Mouse (Mus musculus): ENCODE results near the gene Gm43518.

Gm43518 gene

DNA sequence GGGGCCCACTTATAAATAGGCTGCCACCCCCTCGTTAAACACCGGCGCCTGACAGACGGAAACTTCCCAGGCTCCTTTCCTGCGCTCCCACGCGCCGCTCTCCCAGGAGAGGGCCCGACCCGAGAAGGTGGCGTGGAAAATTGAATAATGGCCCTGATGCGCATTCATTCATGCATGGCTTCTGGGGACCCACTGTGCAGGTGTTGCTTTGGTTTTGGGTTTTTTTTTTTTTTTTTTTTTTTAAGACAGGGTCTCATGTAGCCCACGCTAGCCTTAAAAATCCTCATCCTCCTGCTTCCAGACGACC lies 46.9 kb downstream of the Gm43518 start:
- in situ Hi-C loops (cut with MboI; ENCODE audit: unreplicated experiment in 2 of 2) = loop anchor here in 1 of 2 experiments (25.0 kb wide), 1 partner anchor 113 kb away; the partner anchor contains the start of gene Abcb9

GRCm38 (mm10) chr5:123974616-123975111 lies 47.4 kb downstream of the Gm43518 start:
- in situ Hi-C loops (cut with MboI; ENCODE audit: unreplicated experiment in 2 of 2) = loop anchor here in 1 of 2 experiments (25.0 kb wide), 1 partner anchor 113 kb away; the partner anchor contains the start of gene Abcb9

DNA sequence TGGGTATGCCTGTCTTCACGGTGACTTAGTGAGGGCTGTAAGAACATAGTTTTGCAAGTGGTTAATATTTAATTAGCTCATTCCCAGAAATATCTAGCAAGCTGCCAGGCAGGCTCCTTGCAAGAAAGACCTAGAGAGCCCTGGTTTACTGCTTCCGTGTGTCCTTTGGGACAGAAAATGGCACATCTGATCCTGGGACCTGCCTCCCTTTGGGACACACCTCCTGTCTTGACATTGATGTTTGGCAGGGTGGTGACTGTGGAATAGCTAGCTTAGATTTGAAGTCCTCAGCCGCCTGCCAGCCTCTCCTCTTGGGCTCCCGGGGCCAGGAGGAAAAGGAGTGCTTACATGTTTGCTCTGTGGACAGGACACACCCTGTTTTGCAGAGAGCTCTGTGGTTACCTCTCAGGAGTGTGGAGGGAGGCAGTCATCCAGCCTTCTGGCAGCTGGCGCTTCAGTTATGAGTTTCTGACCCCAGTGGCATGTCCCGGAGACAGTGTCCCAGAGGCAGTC lies 48.5 kb downstream of the Gm43518 start:
- in situ Hi-C loops (cut with MboI; ENCODE audit: unreplicated experiment in 2 of 2) = no loop called here

DNA sequence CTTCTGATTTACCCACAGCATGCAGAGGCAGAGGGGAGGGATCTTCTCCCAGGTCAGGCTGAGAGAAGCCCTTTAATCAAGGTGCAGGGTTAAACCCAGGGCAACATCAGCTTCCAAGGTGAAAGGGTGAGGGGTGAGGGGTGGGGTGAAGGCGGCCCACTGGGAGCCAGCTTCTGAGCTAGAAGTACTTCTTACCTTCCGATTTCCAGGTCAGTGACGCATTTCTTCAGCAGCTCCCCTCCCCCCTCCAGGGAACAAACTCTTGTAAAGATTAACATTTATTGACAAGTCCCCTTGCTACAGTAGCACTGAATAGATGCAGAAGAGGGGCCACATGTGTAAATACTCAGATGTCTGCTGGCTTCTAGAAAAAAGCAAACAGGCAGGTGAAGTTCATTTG lies 50.0 kb downstream of the Gm43518 start:
- in situ Hi-C loops (cut with MboI; ENCODE audit: unreplicated experiment in 2 of 2) = no loop called here

- in situ Hi-C loops (cut with MboI; ENCODE audit: unreplicated experiment in 2 of 2) = no loop called here
Observed at GRCm38 (mm10) chr5:123978131-123978530, 50.9 kb downstream of the Gm43518 start.

DNA sequence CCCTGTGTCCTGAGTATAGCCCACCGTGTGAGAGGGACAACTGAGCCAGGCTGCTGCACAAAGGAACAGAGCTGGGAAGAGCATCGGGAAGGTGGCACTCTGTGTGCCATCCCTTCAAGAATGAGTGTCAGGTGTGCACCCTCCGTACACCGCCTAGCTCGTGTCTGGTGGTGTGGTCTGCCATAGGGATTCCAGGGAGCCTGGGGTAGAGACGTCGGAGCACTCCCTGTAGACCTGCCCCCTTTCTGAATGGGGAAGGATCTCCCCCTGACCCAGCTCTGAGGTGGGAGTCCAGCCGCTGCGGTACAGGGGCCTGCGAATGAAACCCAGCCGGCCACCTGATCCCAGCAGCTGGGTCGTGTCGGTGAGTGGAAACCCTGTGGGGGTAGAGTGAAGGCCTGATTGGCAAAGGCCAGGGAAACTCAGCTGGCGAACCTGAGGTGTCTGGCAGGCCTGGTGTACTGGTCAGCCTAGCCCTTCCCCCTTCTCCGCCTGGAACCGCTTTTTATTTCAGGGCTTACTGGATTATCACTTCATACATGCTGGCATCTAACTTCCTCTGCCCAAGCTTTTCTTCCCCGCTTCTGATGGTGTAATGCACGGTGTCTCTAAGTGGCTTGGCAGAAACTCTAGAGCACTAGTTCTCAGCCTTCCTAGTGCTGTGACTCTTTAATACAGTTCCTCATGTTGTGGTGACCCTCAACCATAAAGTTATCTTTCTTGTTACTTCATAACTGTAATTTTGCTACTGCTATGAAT lies 52.2 kb downstream of the Gm43518 start:
- in situ Hi-C loops (cut with MboI; ENCODE audit: unreplicated experiment in 2 of 2) = no loop called here

GRCm38 (mm10) chr5:123979980-123980369 lies 52.8 kb downstream of the Gm43518 start:
- in situ Hi-C loops (cut with MboI; ENCODE audit: unreplicated experiment in 2 of 2) = no loop called here

GRCm38 (mm10) chr5:123980521-123981249 lies 53.5 kb downstream of the Gm43518 start:
- in situ Hi-C loops (cut with MboI; ENCODE audit: unreplicated experiment in 2 of 2) = no loop called here

DNA sequence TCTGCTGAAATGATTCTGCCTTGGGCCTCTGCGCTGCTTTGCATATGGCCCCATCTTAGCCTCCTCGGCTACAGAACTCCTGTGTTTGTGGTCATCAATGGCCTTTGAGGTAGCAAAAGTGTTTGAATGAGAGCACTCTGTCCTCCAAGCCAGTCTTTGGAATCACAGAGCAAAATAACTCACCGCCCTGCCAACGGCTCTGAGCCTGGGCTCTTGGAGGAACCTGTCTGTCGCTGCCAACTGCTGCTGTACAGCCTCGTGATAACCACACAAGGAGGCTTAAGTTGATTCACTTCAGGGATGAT lies 54.0 kb downstream of the Gm43518 start:
- in situ Hi-C loops (cut with MboI; ENCODE audit: unreplicated experiment in 2 of 2) = no loop called here

GRCm38 (mm10) chr5:123982838-123983237 lies 55.6 kb downstream of the Gm43518 start:
- in situ Hi-C loops (cut with MboI; ENCODE audit: unreplicated experiment in 2 of 2) = no loop called here

- in situ Hi-C loops (cut with MboI; ENCODE audit: unreplicated experiment in 2 of 2) = no loop called here
Observed at GRCm38 (mm10) chr5:123985434-123985833, 58.2 kb downstream of the Gm43518 start.

DNA sequence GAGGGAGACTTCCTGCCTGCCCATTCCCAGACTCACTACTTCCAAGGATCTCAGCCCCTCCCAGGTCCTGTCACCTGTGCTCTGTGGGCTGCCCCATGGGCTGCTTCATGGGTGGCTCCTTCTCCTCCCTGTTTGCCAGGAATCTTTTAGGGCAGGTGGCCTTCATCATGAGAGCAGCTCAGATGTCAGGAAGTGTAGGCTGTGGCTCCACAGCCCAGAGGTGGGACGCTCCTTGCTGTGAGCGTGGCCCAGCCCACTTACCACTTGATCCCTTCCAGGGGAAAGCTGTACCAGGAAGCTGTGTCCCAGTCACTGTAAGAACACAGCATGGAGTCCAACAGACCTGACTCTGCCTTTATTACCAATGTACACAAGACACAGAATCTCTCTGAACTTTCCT lies 59.7 kb downstream of the Gm43518 start:
- in situ Hi-C loops (cut with MboI; ENCODE audit: unreplicated experiment in 2 of 2) = no loop called here

- in situ Hi-C loops (cut with MboI; ENCODE audit: unreplicated experiment in 2 of 2) = no loop called here
Observed at GRCm38 (mm10) chr5:123987511-123987910, 60.3 kb downstream of the Gm43518 start.
